Mouse (Mus musculus) embryo, embryonic 11 days (tissue): Measurements from ENCODE around the gene Gm9513.

Experiments
- DNase-seq: peaks from one replicate; pipeline ENCODE4 v3.0.0-alpha.2; 2015

The Gm9513 gene

GRCm38 (mm10) chr9:36475338-36475737, at the start of gene Gm9513:
Gene Gm9513 (plus strand): TSS chr9:36475638.
- no peak for DNase-seq

GRCm38 (mm10) chr9:36431584-36431983, 43.9 kb upstream of the Gm9513 start, which contains the start of gene Gm7257:
Gene Gm7257 (plus strand): TSS chr9:36431884.
- DNase-seq = no peak

- peak; percentile 0 for DNase-seq
Measured at GRCm38 (mm10) chr9:36435051-36435764, 40.2 kb upstream of the Gm9513 start.

GRCm38 (mm10) chr9:36494501-36495220, 19.2 kb downstream of the Gm9513 start:
- no peak for DNase-seq

GRCm38 (mm10) chr9:36495824-36496223, 20.4 kb downstream of the Gm9513 start:
- DNase-seq = no peak

- DNase-seq = no peak
Measured at GRCm38 (mm10) chr9:36504211-36504610, 28.8 kb downstream of the Gm9513 start.
